Mouse (Mus musculus) forebrain, embryonic 15.5 days (tissue): ENCODE measurements around the gene Ocel1. TPM values are rescaled to one million over a fixed set of nuclear protein-coding genes. Genes with fewer than 3 reads are reported as not detected.
A peak's percentile ranks its signal among the peaks of the same experiment; 100 is the strongest.

ENCODE experiments used
- ATAC-seq: fragments of 200-750 bp; cut with Nextera tagmentation; replicated peaks from 2 replicates; pipeline ENCODE4 v1.8.0; 2017; ENCODE audit warnings: mild to moderate bottlenecking, moderate TSS enrichment, moderate library complexity
- H3K27ac ChIP-seq: fragments of 300-500 bp; sonication (generic); replicated peaks from 2 replicates; pipeline ENCODE4 v1.5.1; 2015; ENCODE audit warnings: mild to moderate bottlenecking, inconsistent platforms
- H3K27me3 ChIP-seq: fragments of 300-500 bp; sonication (generic); 2 replicates; pipeline ENCODE4 v1.6.1; 2015; ENCODE audit warnings: inconsistent platforms
- H3K36me3 ChIP-seq: fragments of 300-500 bp; sonication (generic); 2 replicates; pipeline ENCODE4 v1.6.1; 2015; ENCODE audit warnings: mild to moderate bottlenecking, inconsistent platforms
- H3K4me1 ChIP-seq: fragments of 300-500 bp; sonication (generic); 2 replicates; pipeline ENCODE4 v1.6.1; 2015; ENCODE audit warnings: inconsistent platforms
- H3K4me2 ChIP-seq: fragments of 300-500 bp; sonication (generic); replicated peaks from 2 replicates; pipeline ENCODE4 v1.6.1; 2015; ENCODE audit warnings: mild to moderate bottlenecking, inconsistent platforms
- H3K4me3 ChIP-seq: fragments of 300-500 bp; sonication (generic); 2 replicates; pipeline ENCODE4 v1.5.1; 2015; ENCODE audit warnings: mild to moderate bottlenecking, inconsistent platforms
- H3K9ac ChIP-seq: fragments of 300-500 bp; sonication (generic); replicated peaks from 2 replicates; pipeline ENCODE4 v1.6.1; 2015; ENCODE audit warnings: mild to moderate bottlenecking, inconsistent platforms
- H3K9me3 ChIP-seq: fragments of 300-500 bp; sonication (generic); 2 replicates; pipeline ENCODE4 v1.6.1; 2016; ENCODE audit warnings: inconsistent platforms
- WGBS: fragments of 180-500 bp; shearing (Covaris S2); methylation state at CpG from one replicate; pipeline ENCODE4 v1.1.7; 2015; ENCODE audit warnings: mixed read lengths; 5-methylcytosine and 5-hydroxymethylcytosine counted together
- polyA plus RNA-seq: library from polyadenylated mRNA; unstranded; fragments of >200 nt; fragmentation: Nextera tagmentation; extraction: Ambion mirVana; gene quantifications from 2 replicates; pipeline ENCODE4 v1.2.1, GENCODE M21; 2015

The Ocel1 gene
- polyA plus RNA-seq, 1 experiment from 2014 or later: 7.3 TPM

- Histone ChIP-seq H3K4me1 (peaks cover 38% of the 10 kb centered on the region), H3K4me3 (peak within 1 kb of the TSS; percentile 66), H3K9ac (peak within 1 kb of the TSS; percentile 75), H3K36me3 (no peaks in the 10 kb centered on the region), H3K4me2 (peak within 1 kb of the TSS; percentile 91), H3K9me3 (no peaks in the 10 kb centered on the region), H3K27ac (peak within 1 kb of the TSS; percentile 82), H3K27me3 (peaks cover 6% of the 10 kb centered on the region; the same call in 1 of the 2 replicates)
- WGBS: under 1% methylated on average over 63 of the region's 89 CpGs
- peak; percentile 24; the same call in 1 of the 2 replicates for ATAC-seq
These were observed 10.4 kb downstream of the Ocel1 start, which contains the start of gene Nr2f6 for GRCm38 (mm10) chr8:71381421-71381970. Gene Nr2f6 (minus strand): TSS chr8:71381960.

- Histone ChIP-seq H3K9me3 (no peaks in the 10 kb centered on the region), H3K9ac (peak overlapping the region; percentile 75), H3K27me3 (peaks cover 6% of the 10 kb centered on the region; the same call in 1 of the 2 replicates), H3K4me1 (peaks cover 33% of the 10 kb centered on the region), H3K36me3 (no peaks in the 10 kb centered on the region), H3K27ac (peak overlapping the region; percentile 82), H3K4me2 (peak overlapping the region; percentile 91), H3K4me3 (peak overlapping the region; percentile 66)
- ATAC-seq: peak; percentile 75
- 2% methylated on average over 56 of the region's 80 CpGs for WGBS
These were observed 11.2 kb downstream of the Ocel1 start for GRCm38 (mm10) chr8:71381971-71382961.

GRCm38 (mm10) chr8:71383396-71383795 lies 12.3 kb downstream of the Ocel1 start:
- Histone ChIP-seq H3K27ac (no peak overlapping the region), H3K36me3 (no peaks in the 10 kb centered on the region), H3K9ac (no peak overlapping the region), H3K9me3 (no peaks in the 10 kb centered on the region), H3K27me3 (peaks cover 6% of the 10 kb centered on the region; the same call in 1 of the 2 replicates), H3K4me3 (no peak overlapping the region), H3K4me1 (peaks cover 33% of the 10 kb centered on the region), H3K4me2 (no peak overlapping the region)
- ATAC-seq: no peak
- 22% methylated on average over 12 of the region's 12 CpGs for WGBS

GRCm38 (mm10) chr8:71383860-71384259 lies 12.8 kb downstream of the Ocel1 start:
- Histone ChIP-seq H3K27me3 (peaks cover 6% of the 10 kb centered on the region; the same call in 1 of the 2 replicates), H3K9me3 (no peaks in the 10 kb centered on the region), H3K4me2 (no peak overlapping the region), H3K27ac (no peak overlapping the region), H3K4me3 (no peak overlapping the region), H3K36me3 (no peaks in the 10 kb centered on the region), H3K9ac (no peak overlapping the region), H3K4me1 (peaks cover 33% of the 10 kb centered on the region)
- no peak for ATAC-seq
- 63% methylated on average over 3 of the region's 3 CpGs for WGBS

GRCm38 (mm10) chr8:71385212-71385835 lies 14.2 kb downstream of the Ocel1 start:
- H3K4me1 ChIP-seq: peaks cover 19% of the 10 kb centered on the region
- no peaks in the 10 kb centered on the region for H3K9me3 ChIP-seq
- H3K9ac ChIP-seq: no peak overlapping the region
- 80% methylated on average over 12 of the region's 12 CpGs for WGBS
- peaks cover 6% of the 10 kb centered on the region; the same call in 1 of the 2 replicates for H3K27me3 ChIP-seq
- H3K36me3 ChIP-seq: no peaks in the 10 kb centered on the region
- H3K4me2 ChIP-seq: no peak overlapping the region
- ATAC-seq: no peak
- H3K4me3 ChIP-seq: no peak overlapping the region
- H3K27ac ChIP-seq: no peak overlapping the region

GRCm38 (mm10) chr8:71388267-71388666 lies 17.2 kb downstream of the Ocel1 start:
- no peak for ATAC-seq
- H3K4me3 ChIP-seq: no peak overlapping the region
- no peak overlapping the region for H3K27ac ChIP-seq
- no peaks in the 10 kb centered on the region for H3K9me3 ChIP-seq
- no peaks in the 10 kb centered on the region for H3K36me3 ChIP-seq
- H3K4me2 ChIP-seq: no peak overlapping the region
- WGBS: 84% methylated on average over 1 of the region's 1 CpGs
- H3K27me3 ChIP-seq: no peaks in the 10 kb centered on the region
- H3K9ac ChIP-seq: no peak overlapping the region
- H3K4me1 ChIP-seq: 0 out of 2 replicates have a peak, but pooled peaks cover 2% of the 10 kb centered on the region

- no peak for ATAC-seq
- Histone ChIP-seq H3K4me3 (no peak overlapping the region), H3K9ac (no peak overlapping the region), H3K4me2 (no peak overlapping the region), H3K27ac (no peak overlapping the region), H3K9me3 (no peaks in the 10 kb centered on the region), H3K36me3 (no peaks in the 10 kb centered on the region), H3K27me3 (no peaks in the 10 kb centered on the region), H3K4me1 (peaks cover 8% of the 10 kb centered on the region)
- 90% methylated on average over 2 of the region's 2 CpGs for WGBS
These were observed 20.6 kb downstream of the Ocel1 start for GRCm38 (mm10) chr8:71391696-71392095.

GRCm38 (mm10) chr8:71392391-71392790 lies 21.3 kb downstream of the Ocel1 start:
- H3K9me3 ChIP-seq: no peaks in the 10 kb centered on the region
- H3K9ac ChIP-seq: no peak overlapping the region
- no peak for ATAC-seq
- peaks cover 12% of the 10 kb centered on the region for H3K4me1 ChIP-seq
- WGBS: 70% methylated on average over 5 of the region's 5 CpGs
- H3K27ac ChIP-seq: no peak overlapping the region
- no peak overlapping the region for H3K4me2 ChIP-seq
- H3K36me3 ChIP-seq: no peaks in the 10 kb centered on the region
- H3K27me3 ChIP-seq: no peaks in the 10 kb centered on the region
- H3K4me3 ChIP-seq: no peak overlapping the region

GRCm38 (mm10) chr8:71392871-71393270 lies 21.8 kb downstream of the Ocel1 start:
- H3K27ac ChIP-seq: no peak overlapping the region
- ATAC-seq: no peak
- WGBS: 7% methylated on average over 3 of the region's 3 CpGs
- H3K9ac ChIP-seq: no peak overlapping the region
- H3K9me3 ChIP-seq: no peaks in the 10 kb centered on the region
- H3K4me3 ChIP-seq: no peak overlapping the region
- H3K27me3 ChIP-seq: no peaks in the 10 kb centered on the region
- H3K36me3 ChIP-seq: no peaks in the 10 kb centered on the region
- peaks cover 17% of the 10 kb centered on the region for H3K4me1 ChIP-seq
- H3K4me2 ChIP-seq: no peak overlapping the region

GRCm38 (mm10) chr8:71394481-71394880 lies 23.4 kb downstream of the Ocel1 start:
- no peak overlapping the region for H3K27ac ChIP-seq
- H3K4me2 ChIP-seq: no peak overlapping the region
- WGBS: 80% methylated on average over 7 of the region's 7 CpGs
- H3K9me3 ChIP-seq: no peaks in the 10 kb centered on the region
- no peaks in the 10 kb centered on the region for H3K27me3 ChIP-seq
- H3K9ac ChIP-seq: no peak overlapping the region
- H3K4me1 ChIP-seq: peaks cover 17% of the 10 kb centered on the region
- H3K4me3 ChIP-seq: no peak overlapping the region
- no peak for ATAC-seq
- peaks cover 10% of the 10 kb centered on the region for H3K36me3 ChIP-seq

GRCm38 (mm10) chr8:71395071-71395470 lies 24.0 kb downstream of the Ocel1 start:
- Histone ChIP-seq H3K9me3 (no peaks in the 10 kb centered on the region), H3K4me3 (no peak overlapping the region), H3K27ac (no peak overlapping the region), H3K27me3 (no peaks in the 10 kb centered on the region), H3K4me1 (peaks cover 17% of the 10 kb centered on the region), H3K36me3 (peaks cover 13% of the 10 kb centered on the region), H3K9ac (no peak overlapping the region), H3K4me2 (no peak overlapping the region)
- ATAC-seq: no peak
- WGBS: 90% methylated on average over 10 of the region's 10 CpGs

- WGBS: 89% methylated on average over 9 of the region's 9 CpGs
- Histone ChIP-seq H3K27me3 (no peaks in the 10 kb centered on the region), H3K36me3 (peaks cover 15% of the 10 kb centered on the region), H3K4me2 (peak within 1 kb of the TSS; percentile 45), H3K4me1 (peaks cover 17% of the 10 kb centered on the region), H3K9me3 (no peaks in the 10 kb centered on the region), H3K9ac (no peak within 1 kb of the TSS; the same call in 1 of the 2 replicates), H3K27ac (peak within 1 kb of the TSS; percentile 76), H3K4me3 (peak within 1 kb of the TSS; percentile 68)
- ATAC-seq: no peak
These were observed 24.5 kb downstream of the Ocel1 start, which contains the start of gene Ushbp1 for GRCm38 (mm10) chr8:71395629-71396028. Gene Ushbp1 (minus strand): TSS chr8:71395802.
